Mouse (Mus musculus) kidney, postnatal 0 days (tissue): ENCODE measurements around the gene Ankrd13d. TPM values are rescaled to one million over a fixed set of nuclear protein-coding genes. Genes with fewer than 3 reads are reported as not detected.

Source experiments
- ATAC-seq: fragments of 200-750 bp; cut with Nextera tagmentation; replicated peaks from 2 replicates; pipeline ENCODE4 v1.8.0; 2017; ENCODE audit warnings: low read depth, moderate number of reproducible peaks, moderate TSS enrichment, moderate library complexity; ENCODE audit not compliant: low FRiP score
- DNase-seq: peaks from one replicate; pipeline ENCODE4 v3.0.0-alpha.2; 2016; ENCODE audit warnings: low spot score
- H3K27ac ChIP-seq: fragments of 300-500 bp; sonication (generic); 2 replicates; pipeline ENCODE4 v1.5.1; 2014; ENCODE audit warnings: mild to moderate bottlenecking
- H3K27me3 ChIP-seq: fragments of 300-500 bp; sonication (generic); 2 replicates; pipeline ENCODE4 v1.6.1; 2014; ENCODE audit warnings: low read length, mixed read lengths; ENCODE audit not compliant: insufficient read depth
- H3K36me3 ChIP-seq: fragments of 300-500 bp; sonication (generic); 2 replicates; pipeline ENCODE4 v1.6.1; 2014; ENCODE audit warnings: low read length, mixed read lengths; ENCODE audit not compliant: insufficient read depth
- H3K4me1 ChIP-seq: fragments of 300-500 bp; sonication (generic); replicated peaks from 2 replicates; pipeline ENCODE4 v1.6.1; 2014; ENCODE audit warnings: antibody characterized with exemption, low read length, mixed read lengths; ENCODE audit not compliant: insufficient read depth
- H3K4me2 ChIP-seq: fragments of 300-500 bp; sonication (generic); 2 replicates; pipeline ENCODE4 v1.6.1; 2014; ENCODE audit warnings: mild to moderate bottlenecking, low read length, moderate library complexity, mixed read lengths
- H3K4me3 ChIP-seq: fragments of 300-500 bp; sonication (generic); replicated peaks from 2 replicates; pipeline ENCODE4 v1.5.1; 2014; ENCODE audit warnings: low read depth, low read length
- H3K9ac ChIP-seq: fragments of 300-500 bp; sonication (generic); 2 replicates; pipeline ENCODE4 v1.6.1; 2014; ENCODE audit warnings: low read depth, low read length
- H3K9me3 ChIP-seq: fragments of 300-500 bp; sonication (generic); replicated peaks from 2 replicates; pipeline ENCODE4 v1.6.1; 2016; ENCODE audit warnings: low read length, inconsistent platforms, mixed read lengths
- CTCF ChIP-seq: IDR thresholded peaks from 2 replicates; pipeline ENCODE4 v1.5.1; 2016; ENCODE audit warnings: antibody characterized with exemption, low read depth, mild to moderate bottlenecking, moderate library complexity
- WGBS: fragments of 180-500 bp; shearing (Covaris S2); extraction: QIAGEN DNeasy Blood & Tissue Kit; methylation state at CpG from one replicate; pipeline ENCODE4 v1.1.7; 2014; 5-methylcytosine and 5-hydroxymethylcytosine counted together
- polyA plus RNA-seq: library from polyadenylated mRNA; unstranded; fragments of >200 nt; fragmentation: Nextera tagmentation; extraction: Ambion mirVana; gene quantifications from 2 replicates; pipeline ENCODE4 v1.2.1, GENCODE M21; 2015

Gene Ankrd13d
- polyA plus RNA-seq, 1 experiment from 2014 or later, result 3.9 TPM

DNA sequence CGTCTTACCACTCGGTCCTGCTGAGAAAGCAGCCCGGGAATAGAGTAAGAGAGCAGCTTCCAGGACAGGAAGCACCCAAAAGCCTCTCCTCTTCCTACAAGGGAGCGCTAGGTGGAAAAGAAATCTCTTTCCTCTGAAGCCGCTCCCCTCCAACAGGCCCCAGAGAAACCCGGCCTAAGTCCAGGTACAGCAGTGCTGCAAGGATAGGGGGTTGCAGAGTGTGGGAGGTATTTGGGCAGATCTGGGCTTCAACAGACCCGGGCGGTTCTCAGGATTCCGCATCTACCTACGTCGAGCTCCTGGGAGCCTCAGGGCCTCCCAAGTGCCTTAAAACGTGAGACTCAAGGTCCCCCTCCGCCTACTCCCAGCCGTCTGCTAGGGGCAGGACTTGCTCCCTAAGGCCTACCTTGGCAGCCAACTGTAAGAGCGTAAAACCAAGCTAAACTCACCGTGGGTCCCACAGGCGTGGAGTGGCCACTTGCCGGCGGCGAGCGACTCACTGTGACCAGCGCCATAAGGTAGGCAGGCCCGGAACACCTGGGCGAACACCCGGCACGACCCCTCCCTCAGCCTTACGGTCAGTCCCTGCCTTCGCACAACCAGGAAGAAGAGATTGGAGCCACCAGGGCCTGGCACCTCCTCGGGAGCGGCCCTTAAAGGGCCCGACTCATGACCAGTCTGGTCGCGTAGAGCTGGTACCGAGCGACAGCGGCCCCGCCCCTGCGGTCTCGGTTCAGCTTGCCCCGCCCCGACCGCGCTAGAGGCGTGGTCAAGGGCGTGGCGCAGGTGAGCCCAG lies 14.2 kb downstream of the Ankrd13d start, which contains the start of gene Ssh3:
Gene Ssh3, minus strand, starts transcription at position 615 of the 796 bp plus-strand sequence.
- H3K4me3 ChIP-seq, result peak within 1 kb of the TSS; percentile 41
- H3K4me1 ChIP-seq, result 0 out of 2 replicates have a peak, but pooled peaks cover 5% of the 10 kb centered on the region
- H3K27me3 ChIP-seq, result no peaks in the 10 kb centered on the region
- TF ChIP-seq CTCF, result no peak
- WGBS, result 8% methylated on average over 46 of the region's 46 CpGs
- H3K36me3 ChIP-seq, result no peaks in the 10 kb centered on the region; the same call in 1 of the 2 replicates
- no peaks in the 10 kb centered on the region for H3K9me3 ChIP-seq
- H3K27ac ChIP-seq, result peak within 1 kb of the TSS; percentile 20
- DNase-seq, result peak; percentile 70
- H3K9ac ChIP-seq, result peak within 1 kb of the TSS; percentile 62
- peak; percentile 92 for ATAC-seq
- H3K4me2 ChIP-seq, result peak within 1 kb of the TSS; percentile 61

DNA sequence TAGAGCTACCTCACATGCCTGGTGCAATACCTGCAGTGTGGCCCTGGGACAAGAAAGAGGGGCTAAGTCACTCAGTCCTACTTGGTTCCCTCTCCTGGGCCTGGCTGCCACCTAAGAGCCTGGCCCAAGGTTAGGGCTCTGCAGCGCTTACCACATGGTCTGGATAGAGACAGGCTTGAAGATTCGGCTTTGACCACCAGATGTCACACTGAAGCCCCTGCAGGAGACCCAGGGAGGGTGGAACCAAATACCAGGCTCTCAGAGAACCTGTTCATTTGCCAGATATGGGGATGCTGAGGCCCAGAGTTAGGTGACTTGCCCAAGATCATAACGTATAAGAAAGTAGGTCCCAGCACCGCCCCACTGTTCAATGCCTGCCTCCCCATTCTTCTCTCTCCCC lies 17.0 kb downstream of the Ankrd13d start:
- 60% methylated on average over 4 of the region's 4 CpGs for WGBS
- TF ChIP-seq CTCF, result peak; percentile 54
- Histone ChIP-seq H3K4me3 (no peak overlapping the region), H3K27ac (no peak overlapping the region), H3K4me2 (no peak overlapping the region), H3K9ac (no peak overlapping the region), H3K4me1 (0 out of 2 replicates have a peak, but pooled peaks cover 5% of the 10 kb centered on the region), H3K9me3 (no peaks in the 10 kb centered on the region), H3K36me3 (no peaks in the 10 kb centered on the region), H3K27me3 (no peaks in the 10 kb centered on the region)
- DNase-seq, result peak; percentile 29
- no peak for ATAC-seq

DNA sequence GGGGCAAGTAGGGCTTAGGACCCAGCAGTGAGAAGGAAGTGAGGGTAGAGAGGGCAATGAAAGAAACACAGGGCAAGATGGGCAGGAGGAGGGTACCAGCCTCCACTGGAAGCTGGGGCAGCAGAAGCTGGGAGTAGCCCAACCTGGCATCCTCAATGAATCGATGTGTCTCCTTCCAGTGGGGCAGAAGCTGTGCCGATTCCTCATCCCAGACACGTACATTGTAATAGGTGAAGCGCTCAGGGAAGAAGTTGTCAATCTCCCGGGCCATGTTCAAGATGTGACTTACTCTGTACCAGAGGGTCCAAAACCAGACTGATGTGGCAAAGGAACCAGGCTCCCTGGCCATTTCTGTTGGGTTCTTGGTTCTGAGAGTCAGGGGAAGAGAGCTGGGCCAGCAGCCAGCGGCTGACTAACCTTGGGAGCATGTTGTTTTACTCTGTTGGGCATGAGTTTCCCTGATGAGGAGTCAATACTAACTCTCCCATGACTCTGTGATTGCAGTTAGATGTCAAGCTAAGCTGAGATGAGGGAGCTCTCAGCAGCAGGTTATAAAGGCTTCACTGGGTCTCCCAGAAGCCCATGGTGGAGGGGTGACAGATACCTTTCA lies 18.7 kb downstream of the Ankrd13d start:
- H3K9me3 ChIP-seq, result no peaks in the 10 kb centered on the region
- no peak overlapping the region for H3K27ac ChIP-seq
- no peaks in the 10 kb centered on the region for H3K36me3 ChIP-seq
- 92% methylated on average over 6 of the region's 6 CpGs for WGBS
- no peak for DNase-seq
- H3K4me2 ChIP-seq, result no peak overlapping the region
- 0 out of 2 replicates have a peak, but pooled peaks cover 5% of the 10 kb centered on the region for H3K4me1 ChIP-seq
- no peak for ATAC-seq
- H3K27me3 ChIP-seq, result no peaks in the 10 kb centered on the region
- H3K4me3 ChIP-seq, result no peak overlapping the region
- H3K9ac ChIP-seq, result no peak overlapping the region
- TF ChIP-seq CTCF, result no peak

DNA sequence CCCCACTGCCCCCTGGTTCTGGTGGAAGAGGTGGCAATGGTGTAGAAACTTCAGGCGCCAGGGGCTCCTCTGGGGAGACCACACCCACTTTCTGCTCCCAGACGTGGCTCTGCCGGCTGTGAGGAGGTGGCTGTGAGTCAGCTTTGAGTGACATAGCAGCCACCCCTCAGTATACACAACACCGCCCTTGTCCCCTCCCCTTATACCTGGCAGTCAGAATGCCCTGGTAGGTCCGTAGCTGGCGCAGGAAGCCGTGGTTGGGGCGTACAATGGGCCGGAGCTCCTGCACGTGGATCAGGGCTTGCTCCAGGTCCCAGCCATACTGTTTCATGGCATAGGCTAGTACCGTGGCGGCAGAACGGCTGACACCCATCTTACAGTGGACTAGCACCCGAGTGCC lies 19.2 kb downstream of the Ankrd13d start:
- Histone ChIP-seq H3K4me3 (no peak overlapping the region), H3K36me3 (no peaks in the 10 kb centered on the region), H3K4me1 (0 out of 2 replicates have a peak, but pooled peaks cover 5% of the 10 kb centered on the region), H3K4me2 (no peak overlapping the region), H3K9ac (no peak overlapping the region), H3K9me3 (no peaks in the 10 kb centered on the region), H3K27me3 (no peaks in the 10 kb centered on the region), H3K27ac (no peak overlapping the region)
- ATAC-seq (no peak), DNase-seq (no peak)
- WGBS, result 69% methylated on average over 14 of the region's 14 CpGs
- no peak for TF ChIP-seq CTCF

DNA sequence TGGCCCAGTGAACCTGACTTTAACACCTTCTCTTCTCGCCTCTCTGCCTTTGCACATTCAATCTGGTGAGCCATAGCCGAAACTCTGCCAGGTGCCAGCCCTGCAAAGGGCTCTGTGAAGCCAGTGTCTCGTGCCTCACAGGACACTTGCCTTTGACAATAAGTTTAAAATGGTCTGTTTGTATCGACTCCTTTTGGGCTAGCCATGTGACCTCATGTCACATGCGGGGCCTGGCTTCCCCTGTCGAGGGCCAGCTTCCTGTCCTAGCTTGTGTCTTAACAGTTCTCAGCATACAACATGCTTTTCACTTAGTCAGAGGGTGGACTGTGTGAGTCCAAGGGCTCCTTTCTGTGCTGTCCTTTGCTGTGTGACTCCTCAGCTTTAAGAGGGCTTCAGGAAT lies 20.2 kb downstream of the Ankrd13d start:
- H3K9ac ChIP-seq, result no peak overlapping the region
- no peak overlapping the region for H3K4me3 ChIP-seq
- no peak overlapping the region for H3K27ac ChIP-seq
- no peaks in the 10 kb centered on the region for H3K36me3 ChIP-seq
- no peak overlapping the region for H3K4me2 ChIP-seq
- ATAC-seq (no peak), DNase-seq (no peak)
- H3K9me3 ChIP-seq, result no peaks in the 10 kb centered on the region
- no peaks in the 10 kb centered on the region for H3K27me3 ChIP-seq
- TF ChIP-seq CTCF, result no peak
- no peaks in the 10 kb centered on the region for H3K4me1 ChIP-seq
- WGBS, result 66% methylated on average over 6 of the region's 6 CpGs

DNA sequence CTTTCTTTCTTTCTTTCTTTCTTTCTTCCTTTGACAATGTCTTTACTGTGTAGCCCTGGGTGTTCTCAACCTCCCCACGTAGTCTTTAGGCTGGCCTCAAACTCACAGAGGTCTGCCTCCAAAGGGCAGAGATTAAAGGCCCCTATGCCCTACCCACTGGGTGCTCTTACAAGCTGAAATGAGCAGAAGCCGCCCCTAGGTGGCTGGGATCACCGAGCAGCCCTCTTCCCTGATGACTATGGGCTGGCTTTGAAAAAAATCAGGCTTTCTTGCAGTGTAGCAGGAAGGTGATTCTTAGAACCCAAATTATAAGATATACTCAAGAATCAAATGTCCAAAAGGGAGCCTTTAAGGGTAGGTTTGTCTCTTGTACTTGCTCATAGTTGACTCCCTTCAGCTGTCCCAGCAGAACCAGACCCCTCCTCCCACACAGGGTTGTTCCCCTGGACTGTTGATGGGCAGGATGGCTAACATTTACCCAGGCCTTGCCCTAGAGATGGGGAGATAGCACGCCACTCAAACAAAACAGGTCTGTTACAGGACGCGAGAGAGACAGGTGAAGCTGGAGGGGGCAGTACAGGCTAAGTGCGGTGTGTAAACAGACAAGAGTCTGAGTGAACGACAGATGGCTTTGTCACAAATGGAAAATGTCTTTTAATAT lies 21.8 kb downstream of the Ankrd13d start:
- Histone ChIP-seq H3K4me3 (no peak overlapping the region), H3K36me3 (no peaks in the 10 kb centered on the region), H3K9ac (no peak overlapping the region), H3K27ac (no peak overlapping the region), H3K27me3 (no peaks in the 10 kb centered on the region), H3K4me1 (no peaks in the 10 kb centered on the region), H3K4me2 (no peak overlapping the region), H3K9me3 (no peaks in the 10 kb centered on the region)
- TF ChIP-seq CTCF, result peak; percentile 42; the same call in 1 of the 2 replicates
- WGBS, result 60% methylated on average over 8 of the region's 8 CpGs
- DNase-seq, result peak; percentile 24
- ATAC-seq, result 0 out of 2 replicates have a peak, but pooled peaks have one; percentile 15
